Mouse (Mus musculus) neural tube, embryonic 13.5 days (tissue): ENCODE measurements at regions not wholly inside any gene's neighbourhood (a gene's known extent, or its start where the extent isn't known, plus 50 kb on each side); places are given as distances from the start of the nearest gene placed in this dataset.

Source experiments
- ATAC-seq: fragments of 200-750 bp; cut with Nextera tagmentation; 2 replicates; pipeline ENCODE4 v1.8.0; 2017; ENCODE audit warnings: low read depth, mild to moderate bottlenecking, moderate TSS enrichment, moderate library complexity
- H3K27ac ChIP-seq: fragments of 300-500 bp; sonication (generic); replicated peaks from 2 replicates; pipeline ENCODE4 v1.5.1; 2015; ENCODE audit warnings: moderate library complexity, mild to moderate bottlenecking, inconsistent platforms
- H3K27me3 ChIP-seq: fragments of 300-500 bp; sonication (generic); 2 replicates; pipeline ENCODE4 v1.6.1; 2015; ENCODE audit warnings: mild to moderate bottlenecking, inconsistent platforms
- H3K36me3 ChIP-seq: fragments of 300-500 bp; sonication (generic); 2 replicates; pipeline ENCODE4 v1.6.1; 2015; ENCODE audit warnings: mild to moderate bottlenecking, inconsistent platforms
- H3K4me1 ChIP-seq: fragments of 300-500 bp; sonication (generic); replicated peaks from 2 replicates; pipeline ENCODE4 v1.6.1; 2015; ENCODE audit warnings: inconsistent platforms
- H3K4me2 ChIP-seq: fragments of 300-500 bp; sonication (generic); 2 replicates; pipeline ENCODE4 v1.6.1; 2015; ENCODE audit warnings: inconsistent platforms, mild to moderate bottlenecking, moderate library complexity
- H3K4me3 ChIP-seq: fragments of 300-500 bp; sonication (generic); 2 replicates; pipeline ENCODE4 v1.5.1; 2015; ENCODE audit warnings: mild to moderate bottlenecking, inconsistent platforms
- H3K9ac ChIP-seq: fragments of 300-500 bp; sonication (generic); 2 replicates; pipeline ENCODE4 v1.6.1; 2015; ENCODE audit warnings: moderate library complexity, mild to moderate bottlenecking, inconsistent platforms
- H3K9me3 ChIP-seq: fragments of 300-500 bp; sonication (generic); 2 replicates; pipeline ENCODE4 v1.6.1; 2016; ENCODE audit warnings: inconsistent platforms
- WGBS: fragments of 180-500 bp; shearing (Covaris S2); methylation state at CpG from one replicate; pipeline ENCODE4 v1.1.7; 2015; 5-methylcytosine and 5-hydroxymethylcytosine counted together

DNA sequence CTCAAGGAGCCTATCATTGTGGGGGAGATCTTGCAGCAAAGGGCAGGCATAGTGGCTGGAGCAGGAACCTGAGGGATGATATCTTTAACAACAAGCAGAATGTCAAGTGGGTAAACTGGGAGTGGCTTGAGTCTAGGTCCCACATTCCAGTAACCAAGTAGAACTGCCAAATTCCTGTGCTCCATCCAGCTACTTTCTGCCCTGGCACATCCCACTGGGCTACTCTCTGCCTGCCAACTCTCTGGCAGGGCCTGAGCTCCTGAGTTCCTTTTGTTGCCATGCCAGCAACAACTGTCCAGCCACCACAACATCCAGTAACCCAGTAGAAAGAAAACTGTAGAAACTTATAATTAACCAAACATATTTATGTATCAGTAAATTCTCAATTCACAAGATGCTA is 1088.8 kb upstream of the Tenm4 start:
- no peak for ATAC-seq
- H3K4me2 ChIP-seq, result no peak overlapping the region
- no peak overlapping the region for H3K27ac ChIP-seq
- H3K27me3 ChIP-seq, result no peaks in the 10 kb centered on the region
- H3K4me3 ChIP-seq, result no peak overlapping the region
- H3K4me1 ChIP-seq, result no peaks in the 10 kb centered on the region; the same call in 1 of the 2 replicates
- no peaks in the 10 kb centered on the region for H3K36me3 ChIP-seq
- no peak overlapping the region for H3K9ac ChIP-seq
- H3K9me3 ChIP-seq, result no peaks in the 10 kb centered on the region

DNA sequence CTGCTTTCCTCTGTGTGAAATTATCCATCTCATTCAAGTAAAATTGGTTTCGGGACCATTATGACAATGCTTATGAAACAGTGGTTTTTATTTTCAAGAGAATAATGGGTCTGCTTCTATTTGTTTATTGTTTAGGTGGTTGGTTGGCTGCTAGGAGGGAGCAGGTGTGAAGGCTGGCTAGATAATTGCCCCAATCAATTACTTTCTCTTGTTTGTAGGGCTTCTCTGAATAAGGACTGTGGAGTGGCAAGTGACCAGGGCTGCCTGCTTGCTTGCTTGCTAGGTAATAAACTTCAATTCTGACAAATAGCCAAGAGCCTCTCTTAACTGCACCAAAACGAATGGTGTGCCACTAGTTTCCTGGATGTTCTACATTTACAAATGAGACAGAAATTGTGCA is 1086.7 kb upstream of the Tenm4 start:
- no peak overlapping the region for H3K27ac ChIP-seq
- H3K4me3 ChIP-seq, result no peak overlapping the region
- peak; percentile 78 for ATAC-seq
- H3K9me3 ChIP-seq, result no peaks in the 10 kb centered on the region
- H3K27me3 ChIP-seq, result no peaks in the 10 kb centered on the region
- WGBS, result 10% methylated on average over 2 of the region's 2 CpGs
- H3K9ac ChIP-seq, result no peak overlapping the region
- H3K36me3 ChIP-seq, result no peaks in the 10 kb centered on the region
- H3K4me1 ChIP-seq, result no peaks in the 10 kb centered on the region; the same call in 1 of the 2 replicates
- no peak overlapping the region for H3K4me2 ChIP-seq

DNA sequence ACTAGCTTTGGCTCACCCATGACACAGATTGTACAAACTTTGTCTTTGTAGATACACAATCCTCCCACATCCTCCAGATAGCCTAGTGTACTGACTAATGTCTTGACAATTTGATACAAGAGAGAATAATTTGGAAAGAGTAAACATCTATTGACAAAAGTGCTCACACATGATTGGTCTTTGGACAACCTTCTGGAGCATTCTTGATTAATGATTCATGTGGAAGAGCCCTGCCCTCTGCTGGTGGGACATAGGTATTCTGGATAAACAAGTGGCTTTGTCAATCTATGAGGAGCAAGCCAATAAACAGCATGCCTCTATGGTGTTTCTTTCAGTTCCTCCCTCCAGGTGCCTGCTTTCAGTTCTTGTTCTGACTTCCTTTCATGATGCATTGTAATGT is 1079.7 kb upstream of the Tenm4 start:
- no peak overlapping the region for H3K4me2 ChIP-seq
- no peaks in the 10 kb centered on the region for H3K27me3 ChIP-seq
- ATAC-seq, result no peak
- H3K9ac ChIP-seq, result no peak overlapping the region
- H3K9me3 ChIP-seq, result no peaks in the 10 kb centered on the region
- H3K27ac ChIP-seq, result no peak overlapping the region
- H3K4me3 ChIP-seq, result no peak overlapping the region
- H3K4me1 ChIP-seq, result no peaks in the 10 kb centered on the region
- H3K36me3 ChIP-seq, result no peaks in the 10 kb centered on the region

DNA sequence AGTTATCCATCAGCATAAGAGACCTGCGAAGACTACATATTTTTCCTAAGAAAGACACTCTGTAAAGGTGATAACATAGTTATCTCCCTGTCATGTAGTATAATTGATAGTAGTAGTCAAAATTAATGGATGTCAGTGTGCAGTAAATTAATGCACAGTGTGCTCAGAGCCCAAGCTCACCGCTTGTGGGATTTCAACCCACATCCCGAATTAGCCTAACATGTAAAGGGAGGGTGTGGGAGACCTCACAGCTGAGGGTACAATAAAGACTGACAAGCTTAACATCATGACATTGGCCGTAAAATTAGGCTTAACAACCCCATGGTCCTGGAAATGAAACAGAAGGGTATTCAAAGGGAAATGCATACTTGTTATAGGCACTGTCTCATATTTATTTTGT is 1042.0 kb upstream of the Tenm4 start:
- H3K4me1 ChIP-seq, result peaks cover 3% of the 10 kb centered on the region
- H3K4me3 ChIP-seq, result no peak overlapping the region
- no peaks in the 10 kb centered on the region for H3K27me3 ChIP-seq
- H3K9me3 ChIP-seq, result no peaks in the 10 kb centered on the region
- H3K9ac ChIP-seq, result no peak overlapping the region
- no peak for ATAC-seq
- no peak overlapping the region for H3K4me2 ChIP-seq
- WGBS, result 43% methylated on average over 4 of the region's 4 CpGs
- no peak overlapping the region for H3K27ac ChIP-seq
- H3K36me3 ChIP-seq, result no peaks in the 10 kb centered on the region

DNA sequence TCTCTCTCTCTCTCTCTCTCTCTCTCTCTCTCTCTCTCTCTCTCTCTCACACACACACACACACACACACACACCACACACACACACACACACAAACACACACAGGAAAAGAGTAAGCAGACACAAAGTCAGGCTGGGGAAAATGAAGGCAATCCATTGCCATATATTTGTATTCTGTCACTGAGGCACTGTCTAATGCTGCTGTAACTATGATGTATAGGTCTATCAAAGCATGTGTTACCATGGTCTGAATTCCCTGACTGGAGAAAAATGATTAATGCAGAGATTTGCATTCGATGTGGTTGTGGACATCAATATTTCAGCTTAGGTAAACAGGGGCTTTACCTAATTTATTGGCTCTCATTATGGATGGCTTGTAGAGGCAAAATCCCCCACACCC is 1038.0 kb upstream of the Tenm4 start:
- Histone ChIP-seq H3K4me3 (no peak overlapping the region), H3K27me3 (no peaks in the 10 kb centered on the region), H3K4me1 (peaks cover 9% of the 10 kb centered on the region), H3K9me3 (no peaks in the 10 kb centered on the region), H3K4me2 (no peak overlapping the region), H3K27ac (no peak overlapping the region), H3K36me3 (no peaks in the 10 kb centered on the region), H3K9ac (no peak overlapping the region)
- no peak for ATAC-seq
- WGBS, result 26% methylated on average over 1 of the region's 1 CpGs

DNA sequence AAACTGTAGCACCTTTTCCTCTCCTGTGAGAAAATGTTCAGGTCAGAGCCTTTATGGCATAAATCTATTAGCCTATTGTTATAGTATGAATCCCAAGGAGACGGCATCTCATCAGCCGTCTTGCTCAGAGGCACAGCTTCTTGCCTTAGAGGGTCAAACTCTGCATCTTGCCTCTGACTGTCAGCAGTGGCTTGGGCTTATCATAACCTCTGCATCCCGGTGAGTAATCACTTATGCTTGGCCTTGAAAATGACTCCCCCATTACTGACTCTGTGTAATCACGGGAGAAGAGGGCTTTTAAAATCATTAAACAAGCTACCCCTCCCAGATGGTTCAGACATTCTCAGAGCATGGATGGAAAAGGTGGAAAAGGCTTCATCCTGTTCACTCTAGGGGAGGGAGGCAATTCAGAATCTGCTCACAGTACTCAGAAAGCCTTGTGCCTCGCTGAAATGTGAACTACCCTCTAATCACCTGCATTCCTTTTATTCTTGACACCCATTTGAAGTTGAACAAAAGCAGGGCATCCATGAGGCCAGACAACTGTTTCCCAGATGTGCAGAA is 1036.9 kb upstream of the Tenm4 start:
- Histone ChIP-seq H3K9me3 (no peaks in the 10 kb centered on the region), H3K27ac (0 out of 2 replicates have a peak overlapping the region, but pooled peaks have one; percentile 9)
- no peak for ATAC-seq

DNA sequence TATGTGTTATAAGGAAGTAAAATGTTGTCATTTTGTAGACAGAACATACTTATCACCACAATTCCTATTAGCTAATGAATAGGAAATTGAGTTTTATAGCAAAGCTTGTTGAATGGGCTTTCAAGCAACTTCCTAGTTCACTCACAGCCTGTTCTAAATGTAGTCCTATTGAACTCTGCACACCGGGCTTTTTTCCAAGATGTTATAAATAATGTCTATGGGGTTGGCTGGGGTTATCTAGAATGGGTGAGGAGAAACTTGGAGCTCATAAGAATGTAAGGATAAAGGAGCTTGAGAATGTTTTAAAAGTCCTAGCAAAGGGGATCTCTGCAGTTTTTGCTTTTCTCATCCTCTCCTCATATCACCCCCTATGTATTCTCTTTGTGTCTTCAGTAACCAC is 1029.3 kb upstream of the Tenm4 start:
- no peak overlapping the region for H3K4me3 ChIP-seq
- H3K9me3 ChIP-seq, result no peaks in the 10 kb centered on the region
- H3K4me2 ChIP-seq, result no peak overlapping the region
- H3K9ac ChIP-seq, result no peak overlapping the region
- H3K4me1 ChIP-seq, result no peaks in the 10 kb centered on the region; the same call in 1 of the 2 replicates
- H3K27ac ChIP-seq, result no peak overlapping the region
- no peaks in the 10 kb centered on the region for H3K27me3 ChIP-seq
- no peaks in the 10 kb centered on the region for H3K36me3 ChIP-seq
- ATAC-seq, result no peak
- WGBS, result 79% methylated on average over 1 of the region's 1 CpGs

More for the DNA sequence above, 1036.9 kb upstream of the Tenm4 start:
- H3K4me3 ChIP-seq, result no peak overlapping the region
- H3K9ac ChIP-seq, result no peak overlapping the region
- peaks cover 9% of the 10 kb centered on the region for H3K4me1 ChIP-seq
- WGBS, result 17% methylated on average over 5 of the region's 5 CpGs
- no peaks in the 10 kb centered on the region for H3K36me3 ChIP-seq
- H3K4me2 ChIP-seq, result no peak overlapping the region
- no peaks in the 10 kb centered on the region for H3K27me3 ChIP-seq

DNA sequence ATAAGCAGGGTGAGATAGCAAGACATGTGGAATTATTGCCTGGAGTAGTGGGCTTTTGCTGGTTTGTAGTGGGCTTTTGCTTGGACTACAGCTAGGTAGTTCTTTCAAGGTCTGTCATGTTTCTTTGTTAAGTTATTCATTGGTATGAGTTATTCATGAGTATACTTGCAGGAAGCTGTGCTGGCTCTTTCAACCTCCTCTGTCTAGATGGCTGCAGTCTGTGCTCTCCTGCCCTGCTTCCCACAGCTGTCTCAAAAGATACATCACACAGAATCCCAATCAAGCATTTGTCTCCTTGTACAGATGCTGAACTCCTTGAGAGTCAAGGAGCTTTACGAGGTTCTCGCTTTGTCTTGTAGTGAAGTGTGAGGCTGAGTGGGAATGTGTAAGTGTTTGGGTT is 1028.0 kb upstream of the Tenm4 start:
- Histone ChIP-seq H3K4me1 (no peaks in the 10 kb centered on the region; the same call in 1 of the 2 replicates), H3K4me2 (no peak overlapping the region), H3K36me3 (no peaks in the 10 kb centered on the region), H3K27me3 (no peaks in the 10 kb centered on the region), H3K9me3 (no peaks in the 10 kb centered on the region), H3K27ac (no peak overlapping the region), H3K4me3 (no peak overlapping the region), H3K9ac (no peak overlapping the region)
- 58% methylated on average over 2 of the region's 2 CpGs for WGBS
- no peak for ATAC-seq
